Mouse (Mus musculus) cerebellum, adult 8-10 months (tissue): ENCODE measurements at regions not wholly inside any gene's neighbourhood (a gene's known extent, or its start where the extent isn't known, plus 50 kb on each side); places are given as distances from the start of the nearest gene placed in this dataset.
"Not testable (repeated sequence)": the region's sequence is repeated elsewhere in the genome, so short reads cannot be mapped to it uniquely, and the experiment has no call there.

Source experiments
- DNase-seq: peaks from one replicate; pipeline ENCODE4 v3.0.0; 2022

GRCm38 (mm10) chr9:84461441-84461840 is 536.5 kb downstream of the Bckdhb start:
- DNase-seq, result no peak

- peak; percentile 3 for DNase-seq
Observed at GRCm38 (mm10) chr9:84466741-84467140, 541.8 kb downstream of the Bckdhb start.

GRCm38 (mm10) chr9:84472696-84473095 is 547.8 kb downstream of the Bckdhb start:
- DNase-seq, result no peak

GRCm38 (mm10) chr9:84475906-84476305 is 551.0 kb downstream of the Bckdhb start:
- DNase-seq, result no peak

GRCm38 (mm10) chr9:84499507-84499906 is 574.6 kb downstream of the Bckdhb start:
- DNase-seq, result no peak

GRCm38 (mm10) chr9:84502981-84503380 is 578.0 kb downstream of the Bckdhb start:
- DNase-seq, result not testable (repeated sequence)

GRCm38 (mm10) chr9:84517064-84517463 is 592.1 kb downstream of the Bckdhb start:
- no peak for DNase-seq

GRCm38 (mm10) chr9:84545431-84545830 is 620.5 kb downstream of the Bckdhb start:
- DNase-seq, result no peak

- DNase-seq, result no peak
Observed at GRCm38 (mm10) chr9:84548012-84548660, 623.2 kb downstream of the Bckdhb start.

- no peak for DNase-seq
Observed at GRCm38 (mm10) chr9:84555237-84555636, 630.3 kb downstream of the Bckdhb start.

- DNase-seq, result no peak
Observed at GRCm38 (mm10) chr9:84556261-84556844, 631.4 kb downstream of the Bckdhb start.

GRCm38 (mm10) chr9:84558346-84558745 is 633.4 kb downstream of the Bckdhb start:
- DNase-seq, result no peak

- DNase-seq, result no peak
Observed at GRCm38 (mm10) chr9:84569533-84569932, 644.6 kb downstream of the Bckdhb start.

- DNase-seq, result no peak
Observed at GRCm38 (mm10) chr9:84577781-84578180, 652.8 kb downstream of the Bckdhb start.

GRCm38 (mm10) chr9:84587791-84588190 is 662.8 kb downstream of the Bckdhb start:
- DNase-seq, result no peak

- no peak for DNase-seq
Observed at GRCm38 (mm10) chr9:84594724-84595123, 669.8 kb downstream of the Bckdhb start.
